Mouse (Mus musculus) CH12.LX (cell line): ENCODE data around the gene Chrm4. TPM values are rescaled to one million over a fixed set of nuclear protein-coding genes. Genes with fewer than 3 reads are reported as not detected.

ENCODE experiments used
- DNase-seq: peaks from one replicate; pipeline ENCODE4 v3.0.0-alpha.2; 2013; ENCODE audit errors: extremely low read depth
- H3K27ac ChIP-seq: 2 replicates; pipeline ENCODE4 v1.5.1; 2012; ENCODE audit warnings: low read depth, mild to moderate bottlenecking, control low read depth, moderate library complexity; ENCODE audit not compliant: insufficient read depth
- H3K27me3 ChIP-seq: replicated peaks from 2 replicates; pipeline ENCODE3; 2012; ENCODE audit warnings: inconsistent platforms
- H3K36me3 ChIP-seq, 2 experiments: replicated peaks in 1 of 2; 2 replicates each; pipeline versions ENCODE3 to v1.6.1; 2012; ENCODE audit warnings: inconsistent platforms in 1 of 2, low read length in 1 of 2, mild to moderate bottlenecking in 1 of 2, mixed read lengths in 1 of 2, moderate library complexity in 1 of 2; ENCODE audit not compliant: control insufficient read depth in 1 of 2, insufficient read depth in 1 of 2
- H3K4me1 ChIP-seq, 2 experiments: 2 replicates each; pipeline ENCODE4 v1.6.1; 2012; ENCODE audit warnings: inconsistent platforms in 1 of 2, moderate library complexity in 1 of 2; ENCODE audit not compliant: insufficient read depth in 2 of 2, control insufficient read depth in 1 of 2
- H3K4me2 ChIP-seq: 2 replicates; pipeline ENCODE4 v1.6.1; 2012; ENCODE audit warnings: low read depth, mild to moderate bottlenecking, control low read depth; ENCODE audit not compliant: poor library complexity, insufficient read depth, severe bottlenecking
- H3K4me3 ChIP-seq, 3 experiments: fragments of 150-350 bp in 1 of 3; sonication (generic) in 1 of 3; replicated peaks in 1 of 3; 2 replicates each; pipeline versions ENCODE3 to v1.5.1; 2011 to 2012; ENCODE audit warnings: low read depth in 2 of 3, low read length in 2 of 3, mild to moderate bottlenecking in 2 of 3, moderate library complexity in 2 of 3, control low read depth in 1 of 3, improper control_type of control experiment in 1 of 3, inconsistent platforms in 1 of 3, mixed read lengths in 1 of 3; ENCODE audit not compliant: poor library complexity in 1 of 3
- H3K79me2 ChIP-seq: replicated peaks from 2 replicates; pipeline ENCODE4 v1.6.1; 2012; ENCODE audit warnings: mild to moderate bottlenecking, moderate library complexity; ENCODE audit not compliant: control insufficient read depth, poor library complexity, insufficient read depth, severe bottlenecking; ENCODE audit errors: extremely low read depth
- H3K9ac ChIP-seq: 2 replicates; pipeline ENCODE4 v1.6.1; 2012; ENCODE audit warnings: low read depth, mild to moderate bottlenecking, control low read depth, moderate library complexity; ENCODE audit not compliant: insufficient read depth
- H3K9me3 ChIP-seq: replicated peaks from 2 replicates; pipeline ENCODE3; 2012; ENCODE audit warnings: low read length, inconsistent platforms, mixed read lengths
- CHD1 ChIP-seq: IDR thresholded peaks from 2 replicates; pipeline ENCODE4 v1.6.1; 2012; ENCODE audit warnings: low read depth, low read length, improper control_type of control experiment, inconsistent platforms
- ELF1 ChIP-seq: IDR thresholded peaks from 2 replicates; pipeline ENCODE4 v1.6.1; 2014; ENCODE audit warnings: low read depth, mild to moderate bottlenecking, inconsistent platforms, low read length, improper control_type of control experiment
- HCFC1 ChIP-seq: IDR thresholded peaks from 2 replicates; pipeline ENCODE4 v1.6.1; 2012; ENCODE audit warnings: low read depth, mild to moderate bottlenecking, inconsistent platforms, low read length, improper control_type of control experiment
- KAT2A ChIP-seq: IDR thresholded peaks from 2 replicates; pipeline ENCODE4 v1.6.1; 2012; ENCODE audit warnings: low read length, improper control_type of control experiment, inconsistent platforms; ENCODE audit not compliant: insufficient replicate concordance
- MXI1 ChIP-seq: IDR thresholded peaks from 2 replicates; pipeline ENCODE4 v1.6.1; 2011; ENCODE audit warnings: mild to moderate bottlenecking, low read depth, low read length, improper control_type of control experiment
- MYC ChIP-seq: IDR thresholded peaks from 2 replicates; pipeline ENCODE4 v1.6.1; 2011; ENCODE audit warnings: low read depth, mild to moderate bottlenecking, improper control_type of control experiment, low read length
- RAD21 ChIP-seq: IDR thresholded peaks from 2 replicates; pipeline ENCODE4 v1.6.1; 2011; ENCODE audit warnings: low read depth, mild to moderate bottlenecking, low read length, improper control_type of control experiment, moderate library complexity
- RCOR1 ChIP-seq: conservative IDR thresholded peaks from 2 replicates; pipeline ENCODE4 v1.6.1; 2012; ENCODE audit warnings: low read depth, mild to moderate bottlenecking, inconsistent platforms, low read length, improper control_type of control experiment
- TBP ChIP-seq: conservative IDR thresholded peaks from 2 replicates; pipeline ENCODE4 v1.6.1; 2011; ENCODE audit warnings: low read depth, low read length, improper control_type of control experiment
- USF1 ChIP-seq: IDR thresholded peaks from 2 replicates; pipeline ENCODE4 v1.6.1; 2014; ENCODE audit warnings: low read depth, mild to moderate bottlenecking, inconsistent platforms, low read length, improper control_type of control experiment
- USF2 ChIP-seq: conservative IDR thresholded peaks from 2 replicates; pipeline ENCODE4 v1.6.1; 2011; ENCODE audit warnings: low read depth, low read length, improper control_type of control experiment
- ZMIZ1 ChIP-seq: IDR thresholded peaks from 2 replicates; pipeline ENCODE4 v1.6.1; 2012; ENCODE audit warnings: low read depth, mild to moderate bottlenecking, inconsistent platforms, low read length, improper control_type of control experiment
- dilution Hi-C: fragments of 300-500 bp; cut with MboI; formaldehyde crosslinking; loops from 2 replicates; pipeline ENCODE4 v1.14.3; 2020; ENCODE audit warnings: low sequenced_read_pairs; ENCODE audit not compliant: extremely low pct_unique_long_range_greater_than_20kb, extremely low pct_ligation_motif_present
- in situ Hi-C: fragments of 300-500 bp; cut with MboI; formaldehyde crosslinking; loops from 3 replicates; pipeline ENCODE4 v1.14.3; 2019; ENCODE audit warnings: low sequenced_read_pairs, low pct_ligation_motif_present, low pct_unique_long_range_greater_than_20kb, mixed read lengths
- polyA plus RNA-seq: library from polyadenylated mRNA; unstranded; fragments of >175 nt; gene quantifications from 2 replicates; pipeline ENCODE4 v1.2.1, GENCODE M21; 2012; ENCODE audit warnings: low read depth; ENCODE audit not compliant: insufficient read length
- total RNA-seq, 2 experiments: library from RNA; depleted of rRNA; stranded (reverse); fragments of 300-350 nt in 1 of 2; fragments of >200 nt in 1 of 2; gene quantifications; 2 replicates each; pipeline ENCODE4 v1.2.3; 2012 to 2014

Chrm4 gene
- total and polyA plus RNA-seq, 3 experiments: 10.0 to 15.1 (median 14.4) TPM

DNA sequence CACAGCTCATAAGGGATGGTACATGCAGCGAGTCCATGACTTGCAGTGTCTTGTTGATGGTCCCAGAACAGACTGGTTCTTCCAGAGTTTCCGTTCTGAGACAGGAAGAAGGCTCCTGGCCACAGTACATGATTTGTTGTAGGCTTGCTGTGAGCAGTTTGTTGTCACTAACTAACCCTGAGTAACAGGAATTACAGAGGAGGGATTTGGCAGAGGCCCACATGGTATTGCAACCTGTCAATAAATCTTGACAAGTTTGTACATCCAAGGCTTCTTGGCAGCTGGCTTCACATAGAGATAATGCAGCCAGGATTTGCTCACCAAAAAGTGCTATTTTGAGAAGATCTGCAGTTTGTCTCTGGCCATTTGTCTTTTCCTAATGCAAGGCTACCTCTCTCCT, 20.9 kb upstream of the Chrm4 start:
- dilution Hi-C loops: no loop called here
- no peaks in the 10 kb centered on the region for H3K27me3 ChIP-seq
- H3K27ac ChIP-seq: no peak overlapping the region
- no peak overlapping the region for H3K4me2 ChIP-seq
- no peak for TF ChIP-seq RAD21
- TF ChIP-seq ELF1: no peak
- TF ChIP-seq RCOR1: no peak
- no peak for TF ChIP-seq MYC
- no peak for TF ChIP-seq HCFC1
- no peak for TF ChIP-seq CHD1
- TF ChIP-seq TBP: no peak
- TF ChIP-seq MXI1: no peak
- no peak for TF ChIP-seq USF1
- TF ChIP-seq KAT2A: no peak
- H3K4me1 ChIP-seq: no peaks in the 10 kb centered on the region
- in situ Hi-C loops: no loop called here
- DNase-seq: no peak
- peaks cover 35 to 79% of the 10 kb centered on the region in 2 experiments for H3K36me3 ChIP-seq
- H3K9ac ChIP-seq: no peak overlapping the region
- no peaks in the 10 kb centered on the region for H3K9me3 ChIP-seq
- no peaks in the 10 kb centered on the region for H3K79me2 ChIP-seq
- H3K4me3 ChIP-seq: no peak overlapping the region

DNA sequence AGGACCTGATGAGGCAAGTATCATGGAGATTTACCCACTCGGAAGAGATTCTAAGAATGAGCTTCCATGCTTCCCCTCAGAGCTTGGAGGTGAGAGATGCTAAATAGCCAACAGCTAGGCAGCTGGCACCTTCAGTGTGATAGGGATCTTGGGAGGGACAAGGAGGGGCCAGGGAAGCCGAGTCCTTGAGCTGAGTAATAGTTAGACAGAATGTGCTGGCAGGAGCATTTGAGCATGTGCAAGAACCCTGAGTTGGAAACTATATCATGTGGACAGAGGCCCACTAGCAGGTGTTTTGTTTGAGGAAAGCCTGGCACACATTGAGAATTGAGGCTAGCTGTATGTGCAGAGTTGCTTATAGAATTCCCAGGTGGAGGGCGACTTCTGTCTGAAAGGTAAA, 14.4 kb upstream of the Chrm4 start:
- DNase-seq: no peak
- no peak overlapping the region for H3K27ac ChIP-seq
- peaks cover 60 to 95% of the 10 kb centered on the region in 2 experiments for H3K36me3 ChIP-seq

DNA sequence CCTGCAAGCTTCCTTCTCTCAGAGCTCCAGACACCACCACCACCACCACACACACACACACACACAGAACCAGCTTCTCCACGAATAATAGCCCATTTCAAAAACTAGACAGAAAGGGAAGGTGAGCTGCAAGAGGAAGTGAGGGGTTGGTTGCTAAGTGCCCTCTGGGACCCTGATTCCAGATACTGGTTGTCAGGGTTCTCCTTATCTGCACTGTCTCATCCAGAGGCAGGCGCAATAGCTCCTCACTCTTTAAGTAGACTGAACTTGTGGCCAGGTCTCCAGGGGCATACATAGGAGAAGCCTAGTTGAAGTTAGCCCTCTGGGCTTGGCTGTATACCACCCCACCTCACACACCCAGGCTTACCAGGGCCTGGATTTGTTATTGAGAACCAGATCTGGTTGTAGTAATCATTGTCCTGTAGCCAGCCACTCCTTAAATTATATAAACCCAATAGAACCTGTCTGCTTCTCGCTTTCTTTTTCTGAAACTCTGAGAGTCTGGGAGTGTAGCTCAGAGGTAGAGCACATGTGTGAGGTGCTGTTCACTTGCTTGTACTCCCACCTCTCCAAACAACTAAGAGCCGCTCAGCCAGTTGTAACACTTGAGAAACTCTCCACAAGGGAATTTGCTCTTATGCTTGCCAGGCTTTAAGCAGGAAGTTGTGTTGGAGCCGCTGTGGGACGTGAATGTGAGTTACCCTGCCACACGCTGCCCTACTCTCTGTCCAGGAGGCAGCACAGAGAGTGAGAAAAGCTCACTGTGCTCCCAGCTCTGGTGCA, 13.5 kb upstream of the Chrm4 start:
- Histone ChIP-seq H3K79me2 (no peaks in the 10 kb centered on the region), H3K9me3 (no peaks in the 10 kb centered on the region), H3K4me2 (no peak overlapping the region), H3K27ac (no peak overlapping the region), H3K36me3 (peaks cover 68 to 98% of the 10 kb centered on the region in 2 experiments), H3K4me1 (no peaks in the 10 kb centered on the region), H3K4me3 (no peak overlapping the region), H3K27me3 (no peaks in the 10 kb centered on the region), H3K9ac (no peak overlapping the region)
- dilution Hi-C loops: no loop called here
- no peak for DNase-seq
- in situ Hi-C loops: no loop called here
- no peak for TF ChIP-seq USF2

More for the DNA sequence above, 14.4 kb upstream of the Chrm4 start:
- Histone ChIP-seq H3K9me3 (no peaks in the 10 kb centered on the region), H3K4me2 (no peak overlapping the region), H3K4me3 (no peak overlapping the region), H3K27me3 (no peaks in the 10 kb centered on the region), H3K4me1 (no peaks in the 10 kb centered on the region), H3K79me2 (no peaks in the 10 kb centered on the region), H3K9ac (no peak overlapping the region)
- dilution Hi-C loops: no loop called here
- no peak for TF ChIP-seq ZMIZ1
- in situ Hi-C loops: no loop called here
